Mouse (Mus musculus): Measurements from ENCODE around the gene Lrfn1.

The Lrfn1 gene

DNA sequence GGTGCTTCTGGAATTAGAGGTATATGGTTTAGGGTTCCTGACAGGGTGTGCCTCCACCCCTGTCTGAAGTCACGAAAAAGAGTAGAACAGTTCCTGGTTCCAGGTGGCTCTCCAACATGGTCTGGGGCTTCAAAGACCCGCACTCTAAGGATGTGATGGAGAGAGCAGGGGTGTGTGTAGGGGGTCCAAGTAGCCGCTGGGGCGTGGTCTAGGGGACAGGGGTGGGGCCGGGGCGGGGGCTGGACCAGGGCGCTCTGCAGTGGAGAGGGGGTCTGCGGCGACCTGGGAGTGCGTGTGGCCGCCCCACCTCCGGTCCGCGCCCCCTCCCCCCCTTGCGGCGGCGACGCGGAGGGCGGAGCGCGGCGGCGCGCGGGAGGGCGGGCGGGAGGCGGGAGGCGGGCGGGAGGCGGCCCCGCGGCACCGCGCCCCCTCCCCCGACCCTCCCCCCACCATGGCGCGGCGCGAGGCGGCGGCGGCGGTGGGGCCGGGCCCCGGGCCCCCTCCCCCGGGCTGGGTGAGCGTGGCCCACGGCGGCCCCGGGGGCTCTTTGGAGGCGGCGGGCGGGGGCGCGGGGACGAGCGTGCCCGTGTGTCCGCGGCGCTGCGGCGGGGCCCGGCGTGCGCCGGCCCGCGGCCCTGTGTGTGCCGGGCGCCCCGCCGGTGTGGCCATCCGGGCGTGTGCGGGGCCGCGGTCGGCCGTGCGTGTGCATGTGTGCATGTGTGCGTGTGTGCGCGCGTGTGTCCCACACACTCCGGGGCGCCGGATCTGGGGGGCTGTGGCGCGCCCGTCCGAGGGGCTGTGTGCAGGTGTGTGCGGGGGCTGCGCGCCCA is at the start of gene Lrfn1:
Gene Lrfn1, plus strand, starts transcription at position 450 of the 830 bp plus-strand sequence.
- peak in 1 of 2 experiments; percentile 66 for DNase-seq (ENCODE audit: inconsistent age in 2 of 2, low spot score in 1 of 2)

- DNase-seq (ENCODE audit: inconsistent age in 2 of 2, low spot score in 1 of 2), result peak; percentile 86 to 93
These were observed 40.8 kb upstream of the Lrfn1 start for GRCm38 (mm10) chr7:28410841-28411475.

- no peak for DNase-seq (ENCODE audit: inconsistent age in 2 of 2, low spot score in 1 of 2)
These were observed 39.0 kb upstream of the Lrfn1 start for GRCm38 (mm10) chr7:28412826-28413225.

DNA sequence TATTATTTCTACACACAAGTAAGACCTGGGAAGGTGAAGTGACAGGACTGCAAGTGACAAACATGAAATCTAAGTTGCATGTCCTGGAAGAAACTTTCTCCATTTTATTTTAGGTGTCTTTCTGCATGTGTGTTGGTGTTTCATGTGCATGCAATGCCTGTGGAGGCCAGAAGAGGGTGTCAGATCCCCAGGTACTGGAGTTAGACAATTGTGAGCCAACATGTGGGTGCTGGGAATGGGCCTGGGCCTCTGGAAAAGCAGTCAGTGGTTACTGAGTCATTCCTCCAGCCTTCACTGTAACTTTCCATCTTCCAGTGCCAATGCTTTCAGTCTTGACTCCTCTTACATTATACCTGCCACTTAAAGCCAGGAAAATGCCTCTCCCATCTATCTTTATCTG is 34.4 kb upstream of the Lrfn1 start:
- DNase-seq (ENCODE audit: inconsistent age in 2 of 2, low spot score in 1 of 2), result peak in 1 of 2 experiments; percentile 56

DNA sequence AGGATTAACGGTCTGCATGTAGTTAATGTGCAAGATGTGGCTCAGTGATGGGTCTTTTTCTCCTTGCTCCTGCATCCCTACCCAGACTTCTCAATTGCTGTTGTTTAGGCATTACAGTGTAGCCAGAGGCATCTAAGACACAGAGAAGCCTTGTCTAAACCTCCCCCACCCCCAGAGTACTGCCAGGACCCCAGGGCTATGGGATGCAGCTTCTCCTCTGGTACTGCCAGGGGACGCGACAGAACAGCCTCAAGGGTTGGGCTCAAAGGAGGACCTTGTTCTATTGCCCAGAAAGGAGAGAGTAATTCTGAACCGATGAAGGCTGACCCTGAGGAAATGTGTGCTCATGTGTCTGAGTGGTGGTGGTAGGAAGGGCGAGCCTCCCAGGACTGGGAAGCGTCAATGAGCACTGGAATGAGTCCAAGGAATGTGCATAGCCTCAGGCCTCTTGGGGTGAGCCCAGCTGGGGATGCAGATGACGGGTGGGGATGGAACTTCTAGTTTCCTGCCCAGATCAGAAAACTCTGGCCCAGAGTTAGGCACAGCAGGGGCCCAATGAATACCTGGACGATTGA is 33.6 kb upstream of the Lrfn1 start:
- DNase-seq (ENCODE audit: inconsistent age in 2 of 2, low spot score in 1 of 2), result peak; percentile 44 to 77

DNA sequence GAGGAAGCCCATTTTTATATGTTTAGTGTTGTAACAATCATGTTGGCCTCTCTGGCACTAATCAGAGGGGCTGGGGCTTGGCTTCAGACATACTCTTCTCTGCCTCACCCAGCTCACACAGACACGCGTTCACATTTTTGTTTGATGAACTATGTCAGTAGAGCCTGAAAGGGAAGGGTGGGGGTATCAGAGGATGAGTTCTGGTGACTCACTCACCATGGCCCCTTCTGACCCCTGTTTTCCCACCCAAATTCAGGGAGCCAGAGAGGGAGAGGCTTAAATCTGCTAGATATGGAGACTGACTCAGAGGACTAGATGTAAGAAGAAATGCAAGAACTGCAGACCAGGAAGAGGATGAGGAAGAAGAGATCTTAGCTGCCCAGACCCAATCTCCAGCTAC is 32.4 kb upstream of the Lrfn1 start:
- DNase-seq (ENCODE audit: inconsistent age in 2 of 2, low spot score in 1 of 2), result no peak

GRCm38 (mm10) chr7:28423018-28423417 is 28.8 kb upstream of the Lrfn1 start:
- DNase-seq (ENCODE audit: inconsistent age in 2 of 2, low spot score in 1 of 2), result no peak

DNA sequence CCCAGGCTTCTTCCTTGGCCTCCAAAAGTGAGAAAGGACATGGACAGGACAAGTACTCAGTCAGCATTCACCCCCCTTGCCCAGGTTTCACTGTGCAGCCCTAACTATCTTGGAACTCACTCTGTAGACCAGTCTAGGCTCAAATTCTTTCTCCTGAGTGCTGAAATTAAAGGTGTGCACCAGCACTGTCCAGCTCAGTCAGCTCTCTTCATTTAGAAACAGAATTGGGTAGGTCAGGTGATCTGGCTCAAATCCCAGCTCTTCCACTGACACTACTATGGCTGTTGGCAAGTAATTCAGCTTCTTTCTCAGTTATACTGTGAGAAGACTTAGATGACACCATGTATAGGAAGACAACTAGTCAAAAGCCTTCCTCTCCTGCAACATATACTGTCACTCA is 24.0 kb upstream of the Lrfn1 start:
- DNase-seq (ENCODE audit: inconsistent age in 2 of 2, low spot score in 1 of 2), result no peak

DNA sequence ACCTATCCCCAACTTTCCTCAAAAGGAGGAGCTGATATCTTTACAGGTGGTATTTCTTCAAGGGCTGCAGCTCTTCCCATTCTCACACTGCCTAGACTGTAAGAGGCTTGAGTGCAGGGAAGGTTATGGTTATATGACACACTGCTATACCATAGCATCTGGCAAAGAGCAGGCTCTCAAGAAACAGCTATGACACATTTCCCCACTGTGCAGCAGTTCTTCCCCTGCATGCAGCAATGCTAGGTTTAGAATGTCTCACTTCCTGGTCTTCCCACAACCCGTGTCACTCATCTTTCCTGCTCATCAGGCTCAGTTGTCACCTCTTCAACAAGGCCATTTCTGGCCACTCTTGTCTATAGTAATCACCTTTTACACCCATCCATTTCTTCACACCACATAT is 21.3 kb upstream of the Lrfn1 start:
- DNase-seq (ENCODE audit: inconsistent age in 2 of 2, low spot score in 1 of 2), result no peak

DNA sequence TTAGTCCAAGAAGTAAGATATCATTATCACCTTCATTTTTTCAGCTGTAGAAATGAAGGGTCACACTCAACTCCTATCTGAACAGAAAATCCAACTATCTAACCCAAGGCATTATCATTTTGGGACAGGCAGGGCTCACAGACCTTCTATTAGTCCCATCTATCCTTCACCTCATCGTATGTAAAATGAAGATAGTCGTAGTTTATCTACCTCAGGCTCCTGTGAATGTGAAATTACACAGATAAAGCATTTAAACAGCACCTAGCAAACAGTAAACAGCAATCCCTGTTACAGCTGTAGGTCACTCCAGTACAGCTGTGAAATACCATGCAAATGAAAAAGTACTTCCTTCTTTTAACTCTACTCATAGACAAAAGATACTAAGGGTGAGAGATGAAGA is 19.5 kb upstream of the Lrfn1 start:
- DNase-seq (ENCODE audit: inconsistent age in 2 of 2, low spot score in 1 of 2), result no peak

DNA sequence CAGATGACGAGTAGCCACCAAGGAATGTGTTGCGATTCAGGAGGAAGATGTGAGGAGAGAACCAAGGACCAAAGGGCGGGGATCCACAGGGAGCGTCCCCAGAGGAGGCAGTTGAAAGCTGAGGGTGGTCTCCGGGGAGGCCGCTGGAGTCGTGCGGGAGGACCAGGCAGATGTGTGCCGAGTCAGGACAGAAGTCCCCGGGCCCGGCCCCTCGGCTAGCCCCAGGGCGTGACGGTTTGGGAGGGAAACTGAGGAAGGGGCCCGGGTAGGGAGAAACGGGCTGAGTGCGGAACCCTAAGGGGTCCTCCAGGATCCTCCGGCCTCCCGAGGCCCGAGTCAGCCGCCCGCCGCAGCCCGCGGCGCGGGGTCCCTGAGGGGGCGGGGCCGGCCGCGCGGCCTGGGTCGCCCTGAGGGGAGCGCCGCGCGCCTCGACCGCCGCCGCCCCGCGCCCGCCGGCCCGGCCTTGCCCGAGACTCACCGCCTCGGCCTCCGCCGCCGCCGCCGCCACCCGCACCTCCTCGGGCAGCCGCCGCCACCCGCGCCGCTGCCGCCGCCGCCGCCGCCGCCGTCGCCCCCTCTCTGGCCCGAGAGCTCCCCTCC is 16.0 kb upstream of the Lrfn1 start:
- peak in 1 of 2 experiments; percentile 64 for DNase-seq (ENCODE audit: inconsistent age in 2 of 2, low spot score in 1 of 2)

- peak; percentile 100 for DNase-seq (ENCODE audit: inconsistent age in 2 of 2, low spot score in 1 of 2)
These were observed 15.4 kb upstream of the Lrfn1 start for GRCm38 (mm10) chr7:28436271-28436904.

DNA sequence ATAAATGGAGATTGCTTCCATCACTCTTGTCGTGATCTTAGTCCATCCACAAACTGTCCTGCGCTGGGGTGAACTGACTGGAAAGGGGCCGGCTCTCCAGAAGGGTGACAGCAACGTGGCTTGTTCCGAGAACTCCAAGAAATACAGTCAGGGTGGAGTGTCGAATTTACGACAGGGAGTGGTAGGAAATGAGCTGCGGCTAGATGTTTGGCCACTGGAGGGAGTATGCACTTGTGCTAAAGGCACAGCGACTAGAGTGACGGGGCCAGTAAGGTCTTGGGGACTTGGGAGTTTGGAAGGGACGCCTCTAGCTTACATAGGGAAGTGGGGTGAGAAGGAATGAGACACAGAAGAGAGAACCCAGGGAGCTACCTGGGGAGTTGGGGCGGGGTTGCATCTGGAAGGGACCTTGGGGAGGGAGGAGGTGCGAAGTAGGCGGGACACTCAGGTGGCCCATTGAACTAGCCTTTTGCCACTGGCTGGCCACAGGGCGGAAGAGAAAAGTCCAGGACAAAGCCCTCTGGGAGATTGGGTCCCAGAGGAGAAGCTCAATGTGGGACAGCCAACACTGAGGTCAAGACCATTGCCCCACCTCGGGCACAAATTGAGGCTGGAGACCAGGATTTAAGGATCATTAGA is 14.7 kb upstream of the Lrfn1 start, which contains the start of gene Gmfg:
Gene Gmfg, plus strand, starts transcription at position 516 of the 639 bp plus-strand sequence.
- peak; percentile 87 to 96 for DNase-seq (ENCODE audit: inconsistent age in 2 of 2, low spot score in 1 of 2)

DNA sequence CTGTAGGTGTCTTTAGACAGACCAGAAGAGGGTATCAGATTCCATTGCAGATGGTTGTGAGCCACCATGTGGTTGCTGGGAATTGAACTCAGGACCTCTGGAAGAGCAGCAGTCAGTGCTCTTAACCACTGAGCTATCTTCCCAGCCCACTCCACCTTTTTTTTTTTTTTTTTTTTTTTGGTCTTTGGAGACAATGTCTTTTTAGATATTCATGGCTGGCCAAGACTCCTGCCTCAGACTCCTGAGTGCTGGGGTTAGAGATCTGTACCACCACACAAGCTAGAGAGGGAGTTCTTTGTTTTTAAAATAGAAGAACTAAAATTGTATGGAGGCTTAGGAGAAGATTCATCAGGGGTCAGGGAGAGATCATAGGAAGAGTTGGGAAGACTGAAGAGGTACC is 13.8 kb upstream of the Lrfn1 start:
- DNase-seq (ENCODE audit: inconsistent age in 2 of 2, low spot score in 1 of 2), result no peak

GRCm38 (mm10) chr7:28438771-28439170 is 13.0 kb upstream of the Lrfn1 start:
- no peak for DNase-seq (ENCODE audit: inconsistent age in 2 of 2, low spot score in 1 of 2)

GRCm38 (mm10) chr7:28440739-28441138 is 11.0 kb upstream of the Lrfn1 start:
- DNase-seq (ENCODE audit: inconsistent age in 2 of 2, low spot score in 1 of 2), result peak; percentile 44 to 66

DNA sequence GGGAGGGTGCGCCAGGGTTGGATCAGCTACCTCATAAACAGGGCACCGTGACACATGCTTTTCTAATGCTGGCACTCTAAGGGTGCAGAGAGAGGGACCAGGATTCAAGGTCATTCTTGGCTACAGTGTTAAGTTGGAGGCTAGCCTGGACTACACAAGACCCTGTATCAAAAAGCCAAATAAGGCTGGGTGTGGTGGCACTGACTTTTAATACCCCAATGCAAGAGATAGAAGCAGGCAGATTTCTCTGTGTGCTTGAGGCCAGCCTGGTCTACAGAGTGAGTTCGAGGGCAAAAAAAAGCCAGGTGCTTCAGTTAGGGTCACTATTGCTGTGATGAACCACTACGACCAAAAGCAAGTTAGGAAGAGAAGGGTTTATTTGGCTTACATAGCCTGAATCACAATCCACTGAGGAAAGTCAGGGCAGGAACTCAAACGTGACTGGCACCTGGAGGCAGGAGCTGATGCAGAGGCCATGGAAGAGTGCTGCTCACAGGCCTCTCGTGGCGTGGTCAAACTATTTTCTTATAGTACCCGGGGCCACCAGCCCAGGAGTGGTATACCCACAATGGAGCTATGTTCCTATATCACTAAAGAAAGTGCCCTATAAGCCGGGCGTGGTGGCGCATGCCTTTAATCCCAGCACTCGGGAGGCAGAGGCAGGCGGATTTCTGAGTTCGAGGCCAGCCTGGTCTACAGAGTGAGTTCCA is 9.8 kb upstream of the Lrfn1 start:
- no peak for DNase-seq (ENCODE audit: inconsistent age in 2 of 2, low spot score in 1 of 2)

GRCm38 (mm10) chr7:28442688-28443087 is 9.1 kb upstream of the Lrfn1 start:
- peak in 1 of 2 experiments; percentile 45 for DNase-seq (ENCODE audit: inconsistent age in 2 of 2, low spot score in 1 of 2)

DNA sequence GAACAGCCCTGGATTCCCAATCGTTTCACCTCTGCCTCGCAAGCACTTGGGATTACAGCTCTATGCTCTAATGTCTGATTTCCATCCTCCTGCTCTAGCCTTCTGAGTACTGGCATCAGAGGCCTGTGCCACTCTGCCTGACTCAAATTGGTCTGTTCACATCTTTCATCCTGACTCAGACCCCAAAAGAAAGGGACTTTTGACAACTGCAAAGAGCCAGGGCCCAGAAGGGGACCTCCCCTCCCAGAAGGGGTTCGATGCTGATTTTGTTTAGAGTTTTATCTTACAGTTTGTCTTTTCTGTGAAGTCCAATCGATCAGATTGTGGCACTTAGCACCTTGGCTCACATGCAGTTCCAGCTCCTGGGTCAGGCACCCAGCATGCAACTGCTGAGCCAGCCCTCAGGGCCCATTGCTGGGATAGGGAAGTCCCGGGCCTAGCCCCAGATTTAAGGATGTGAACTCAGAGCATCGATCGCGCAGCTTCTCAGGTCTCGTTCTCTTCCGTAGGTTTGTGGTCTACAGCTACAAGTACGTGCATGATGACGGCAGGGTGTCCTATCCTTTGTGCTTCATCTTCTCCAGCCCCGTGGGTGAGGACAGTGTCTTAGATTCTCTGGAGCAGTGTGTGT is 7.3 kb upstream of the Lrfn1 start:
- DNase-seq (ENCODE audit: inconsistent age in 2 of 2, low spot score in 1 of 2), result no peak

DNA sequence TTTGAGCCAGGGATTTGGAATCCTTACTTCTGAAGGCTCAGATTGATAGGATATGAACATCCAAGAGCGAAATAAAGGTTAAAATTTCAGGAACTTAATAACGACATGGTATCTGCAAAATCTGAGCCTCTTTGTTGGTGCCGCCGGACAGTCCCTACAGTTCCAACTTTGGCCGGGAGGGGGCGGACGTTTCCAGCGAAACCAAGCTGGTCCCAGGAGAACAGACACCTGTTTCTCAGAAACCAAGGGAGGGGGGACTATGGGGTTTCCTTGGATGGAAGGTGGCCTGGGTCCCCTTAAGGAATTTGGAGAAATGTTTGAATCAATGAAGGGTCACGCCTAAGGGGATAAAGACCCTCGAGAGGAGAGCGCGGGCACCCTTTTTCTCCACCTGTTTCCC is 5.3 kb upstream of the Lrfn1 start:
- peak; percentile 78 to 95 for DNase-seq (ENCODE audit: inconsistent age in 2 of 2, low spot score in 1 of 2)
